Mouse (Mus musculus) MEL (cell line): ENCODE data around the gene Olfm2. TPM values are rescaled to one million over a fixed set of nuclear protein-coding genes. Genes with fewer than 3 reads are reported as not detected.

Source experiments
- DNase-seq: peaks from one replicate; pipeline ENCODE4 v3.0.0; 2011; ENCODE audit warnings: low read depth, low spot score
- H3K27ac ChIP-seq: 2 replicates; pipeline ENCODE4 v1.5.1; 2012; ENCODE audit warnings: low read depth, mild to moderate bottlenecking, control low read depth, low read length, moderate library complexity; ENCODE audit not compliant: control insufficient read depth
- H3K27me3 ChIP-seq, 2 experiments: fragments of 150-350 bp in 1 of 2; sonication (generic) in 1 of 2; 2 replicates each; pipeline ENCODE4 v1.6.1; 2012; ENCODE audit warnings: low read length in 2 of 2, mild to moderate bottlenecking in 2 of 2, improper control_type of control experiment in 1 of 2, moderate library complexity in 1 of 2; ENCODE audit not compliant: insufficient read depth in 2 of 2, control insufficient read depth in 1 of 2
- H3K36me3 ChIP-seq, 2 experiments: 2 replicates each; pipeline ENCODE4 v1.6.1; 2012 to 2014; ENCODE audit warnings: low read length in 2 of 2, improper control_type of control experiment in 1 of 2, inconsistent platforms in 1 of 2, mild to moderate bottlenecking in 1 of 2; ENCODE audit not compliant: insufficient read depth in 2 of 2, control insufficient read depth in 1 of 2
- H3K4me1 ChIP-seq, 2 experiments: fragments of 150-350 bp in 1 of 2; sonication (generic) in 1 of 2; 2 replicates each; pipeline ENCODE4 v1.6.1; 2012; ENCODE audit warnings: low read length in 2 of 2, improper control_type of control experiment in 1 of 2, mild to moderate bottlenecking in 1 of 2; ENCODE audit not compliant: insufficient read depth in 2 of 2, control insufficient read depth in 1 of 2
- H3K4me3 ChIP-seq, 2 experiments: fragments of 150-350 bp in 1 of 2; sonication (generic) in 1 of 2; 2 replicates each; pipeline ENCODE4 v1.5.1; 2012; ENCODE audit warnings: low read depth in 2 of 2, low read length in 2 of 2, mild to moderate bottlenecking in 2 of 2, moderate library complexity in 2 of 2, control low read depth in 1 of 2, improper control_type of control experiment in 1 of 2; ENCODE audit not compliant: control insufficient read depth in 1 of 2, insufficient read depth in 1 of 2
- H3K79me2 ChIP-seq: 2 replicates; pipeline ENCODE4 v1.6.1; 2012; ENCODE audit warnings: mild to moderate bottlenecking, low read length, moderate library complexity; ENCODE audit not compliant: control insufficient read depth, poor library complexity, insufficient read depth
- H3K9ac ChIP-seq: 2 replicates; pipeline ENCODE4 v1.6.1; 2012; ENCODE audit warnings: low read depth, mild to moderate bottlenecking, control low read depth, low read length, moderate library complexity; ENCODE audit not compliant: control insufficient read depth, poor library complexity, severe bottlenecking
- H3K9me3 ChIP-seq: fragments of 150-350 bp; sonication (generic); replicated peaks from 2 replicates; pipeline ENCODE4 v1.6.1; 2012; ENCODE audit warnings: mild to moderate bottlenecking, low read length, improper control_type of control experiment, moderate library complexity; ENCODE audit not compliant: insufficient read depth
- BHLHE40 ChIP-seq: IDR thresholded peaks from 2 replicates; pipeline ENCODE4 v1.6.1; 2012; ENCODE audit warnings: low read depth, mild to moderate bottlenecking, inconsistent platforms, low read length, improper control_type of control experiment, borderline replicate concordance
- CHD2 ChIP-seq: IDR thresholded peaks from 2 replicates; pipeline ENCODE4 v1.6.1; 2011; ENCODE audit warnings: low read length, improper control_type of control experiment
- CTCF ChIP-seq, 3 experiments: IDR thresholded peaks in 2 of 3; conservative IDR thresholded peaks in 1 of 3; 2 replicates each; pipeline ENCODE4 v1.5.1; 2011 to 2012; ENCODE audit warnings: low read length in 3 of 3, low read depth in 2 of 3, mild to moderate bottlenecking in 2 of 3, improper control_type of control experiment in 1 of 3, inconsistent platforms in 1 of 3, mixed read lengths in 1 of 3, moderate library complexity in 1 of 3; ENCODE audit not compliant: control insufficient read depth in 1 of 3, insufficient read depth in 1 of 3, poor library complexity in 1 of 3, severe bottlenecking in 1 of 3
- E2F4 ChIP-seq: IDR thresholded peaks from 2 replicates; pipeline ENCODE4 v1.6.1; 2011; ENCODE audit warnings: low read depth, low read length, improper control_type of control experiment, borderline replicate concordance
- ELF1 ChIP-seq: IDR thresholded peaks from 2 replicates; pipeline ENCODE4 v1.6.1; 2014; ENCODE audit warnings: low read depth, mild to moderate bottlenecking, inconsistent platforms, low read length, improper control_type of control experiment, moderate library complexity
- EP300 ChIP-seq, 2 experiments: IDR thresholded peaks; 2 replicates each; pipeline ENCODE4 v1.6.1; 2011; ENCODE audit warnings: improper control_type of control experiment in 2 of 2, low read length in 2 of 2, low read depth in 1 of 2, mild to moderate bottlenecking in 1 of 2
- ETS1 ChIP-seq: IDR thresholded peaks from 2 replicates; pipeline ENCODE4 v1.6.1; 2012; ENCODE audit warnings: low read depth, mild to moderate bottlenecking, inconsistent platforms, low read length, improper control_type of control experiment, moderate library complexity
- GABPA ChIP-seq: IDR thresholded peaks from 2 replicates; pipeline ENCODE4 v1.6.1; 2012; ENCODE audit warnings: low read depth, mild to moderate bottlenecking, inconsistent platforms, low read length, improper control_type of control experiment, moderate library complexity
- GATA1 ChIP-seq: IDR thresholded peaks from 2 replicates; pipeline ENCODE4 v1.6.1; 2011; ENCODE audit warnings: low read depth, low read length, improper control_type of control experiment
- HCFC1 ChIP-seq: IDR thresholded peaks from 2 replicates; pipeline ENCODE4 v1.6.1; 2012; ENCODE audit warnings: low read depth, mild to moderate bottlenecking, inconsistent platforms, low read length, improper control_type of control experiment, moderate library complexity
- JUND ChIP-seq: IDR thresholded peaks from 2 replicates; pipeline ENCODE4 v1.6.1; 2011; ENCODE audit warnings: low read depth, mild to moderate bottlenecking, improper control_type of control experiment, low read length
- MAFK ChIP-seq: IDR thresholded peaks from 2 replicates; pipeline ENCODE4 v1.6.1; 2011; ENCODE audit warnings: low read depth, mild to moderate bottlenecking, low read length, improper control_type of control experiment, borderline replicate concordance
- MAX ChIP-seq: IDR thresholded peaks from 2 replicates; pipeline ENCODE4 v1.6.1; 2011; ENCODE audit warnings: low read length, improper control_type of control experiment
- MAZ ChIP-seq: IDR thresholded peaks from 2 replicates; pipeline ENCODE4 v1.6.1; 2012; ENCODE audit warnings: low read depth, mild to moderate bottlenecking, inconsistent platforms, low read length, improper control_type of control experiment
- MEF2A ChIP-seq: IDR thresholded peaks from 2 replicates; pipeline ENCODE4 v1.6.1; 2014; ENCODE audit warnings: low read depth, mild to moderate bottlenecking, inconsistent platforms, low read length, improper control_type of control experiment; ENCODE audit not compliant: poor library complexity, insufficient replicate concordance, severe bottlenecking; ENCODE audit errors: extremely low read depth
- MXI1 ChIP-seq: IDR thresholded peaks from 2 replicates; pipeline ENCODE4 v1.6.1; 2011; ENCODE audit warnings: mild to moderate bottlenecking, low read depth, low read length, improper control_type of control experiment
- MYB ChIP-seq: IDR thresholded peaks from 2 replicates; pipeline ENCODE4 v1.6.1; 2011; ENCODE audit warnings: mild to moderate bottlenecking, low read depth, low read length, improper control_type of control experiment
- MYC ChIP-seq: IDR thresholded peaks from 2 replicates; pipeline ENCODE4 v1.6.1; 2011; ENCODE audit warnings: low read depth, mild to moderate bottlenecking, low read length, improper control_type of control experiment, moderate library complexity
- NELFE ChIP-seq: IDR thresholded peaks from 2 replicates; pipeline ENCODE4 v1.6.1; 2011; ENCODE audit warnings: low read depth, low read length, improper control_type of control experiment
- NRF1 ChIP-seq: IDR thresholded peaks from 2 replicates; pipeline ENCODE4 v1.6.1; 2014; ENCODE audit warnings: low read depth, mild to moderate bottlenecking, inconsistent platforms, low read length, improper control_type of control experiment, moderate library complexity; ENCODE audit not compliant: poor library complexity, insufficient read depth, severe bottlenecking
- POLR2A ChIP-seq, 2 experiments: IDR thresholded peaks; 2 replicates each; pipeline ENCODE4 v1.6.1; 2011 to 2012; ENCODE audit warnings: low read length in 2 of 2, mild to moderate bottlenecking in 2 of 2, control low read depth in 1 of 2, improper control_type of control experiment in 1 of 2, low read depth in 1 of 2, moderate library complexity in 1 of 2; ENCODE audit not compliant: control insufficient read depth in 1 of 2, insufficient read depth in 1 of 2, poor library complexity in 1 of 2
- RCOR1 ChIP-seq: IDR thresholded peaks from 2 replicates; pipeline ENCODE4 v1.6.1; 2012; ENCODE audit warnings: low read depth, mild to moderate bottlenecking, inconsistent platforms, low read length, improper control_type of control experiment
- SIN3A ChIP-seq: IDR thresholded peaks from 2 replicates; pipeline ENCODE4 v1.6.1; 2012; ENCODE audit warnings: low read length, improper control_type of control experiment, inconsistent platforms
- SMC3 ChIP-seq: IDR thresholded peaks from 2 replicates; pipeline ENCODE4 v1.6.1; 2011; ENCODE audit warnings: low read depth, low read length, improper control_type of control experiment
- TAL1 ChIP-seq: IDR thresholded peaks from 2 replicates; pipeline ENCODE4 v1.6.1; 2012; ENCODE audit warnings: mild to moderate bottlenecking, inconsistent platforms, low read length, moderate library complexity, mixed read lengths
- TBP ChIP-seq: IDR thresholded peaks from 2 replicates; pipeline ENCODE4 v1.8.0; 2011; ENCODE audit warnings: low read depth, low read length, improper control_type of control experiment
- TCF12 ChIP-seq: IDR thresholded peaks from 2 replicates; pipeline ENCODE4 v1.6.1; 2014; ENCODE audit warnings: low read depth, mild to moderate bottlenecking, inconsistent platforms, low read length, improper control_type of control experiment, moderate library complexity
- UBTF ChIP-seq: IDR thresholded peaks from 2 replicates; pipeline ENCODE4 v1.6.1; 2012; ENCODE audit warnings: low read depth, mild to moderate bottlenecking, inconsistent platforms, low read length, improper control_type of control experiment, moderate library complexity, borderline replicate concordance; ENCODE audit not compliant: insufficient read depth
- USF1 ChIP-seq: IDR thresholded peaks from 2 replicates; pipeline ENCODE4 v1.6.1; 2014; ENCODE audit warnings: low read depth, mild to moderate bottlenecking, inconsistent platforms, low read length, improper control_type of control experiment, moderate library complexity
- USF2 ChIP-seq, 2 experiments: IDR thresholded peaks; 2 replicates each; pipeline ENCODE4 v1.6.1; 2011 to 2012; ENCODE audit warnings: improper control_type of control experiment in 2 of 2, low read length in 2 of 2, borderline replicate concordance in 1 of 2, inconsistent platforms in 1 of 2, low read depth in 1 of 2, mild to moderate bottlenecking in 1 of 2; ENCODE audit not compliant: insufficient read depth in 1 of 2
- ZKSCAN1 ChIP-seq: IDR thresholded peaks from 2 replicates; pipeline ENCODE4 v1.6.1; 2012; ENCODE audit warnings: low read depth, mild to moderate bottlenecking, inconsistent platforms, low read length, improper control_type of control experiment, moderate library complexity
- ZMIZ1 ChIP-seq: IDR thresholded peaks from 2 replicates; pipeline ENCODE4 v1.6.1; 2012; ENCODE audit warnings: low read depth, mild to moderate bottlenecking, inconsistent platforms, low read length, improper control_type of control experiment, moderate library complexity
- ZNF384 ChIP-seq: IDR thresholded peaks from 2 replicates; pipeline ENCODE4 v1.6.1; 2012; ENCODE audit warnings: low read depth, mild to moderate bottlenecking, inconsistent platforms, low read length, improper control_type of control experiment
- polyA plus RNA-seq, 2 experiments: library from polyadenylated mRNA; stranded (reverse) in 1 of 2; unstranded in 1 of 2; fragments of >175 nt in 1 of 2; fragments of >200 nt in 1 of 2; gene quantifications; 2 replicates each; pipeline versions ENCODE4 v1.2.1 to v1.2.4; 2012; ENCODE audit warnings: low replicate concordance in 2 of 2, low read depth in 1 of 2; ENCODE audit not compliant: insufficient read length in 2 of 2, insufficient read depth in 1 of 2, missing spikeins in 1 of 2
- total RNA-seq: library from RNA; depleted of rRNA; stranded (reverse); fragments of 300-350 nt; gene quantifications from 2 replicates; pipeline ENCODE4 v1.2.3, GENCODE M21; 2012

The Olfm2 gene
- total and polyA plus RNA-seq, 3 experiments, result 0.54 to 1.9 TPM; not detected in 1

- Histone ChIP-seq H3K4me3 (no peak overlapping the region), H3K4me1 (peaks cover 0 to 9% of the 10 kb centered on the region in 2 experiments; a peak in 1 of 4 replicates), H3K9ac (no peak overlapping the region), H3K27me3 (peaks cover 6 to 11% of the 10 kb centered on the region in 2 experiments), H3K27ac (no peak overlapping the region), H3K79me2 (no peaks in the 10 kb centered on the region), H3K9me3 (no peaks in the 10 kb centered on the region), H3K36me3 (peaks cover 0 to 4% of the 10 kb centered on the region in 2 experiments; a peak in 2 of 4 replicates)
- no peak for TF ChIP-seq CHD2
- TF ChIP-seq HCFC1, result no peak
- no peak; the same call in 1 of the 2 replicates for TF ChIP-seq ETS1
- no peak for TF ChIP-seq ELF1
- TF ChIP-seq MYB, result no peak
- no peak for TF ChIP-seq EP300 (IDR thresholded peaks at IDR 0.05; ENCODE audit: low read depth in 1 of 2, low read length in 2 of 2)
- no peak for TF ChIP-seq TAL1
- TF ChIP-seq MXI1, result no peak
- TF ChIP-seq TCF12, result no peak
- no peak for TF ChIP-seq NELFE
- no peak for TF ChIP-seq NRF1
- no peak for TF ChIP-seq MAZ
- TF ChIP-seq ZMIZ1, result no peak
- TF ChIP-seq JUND, result peak; percentile 17; the same call in 1 of the 2 replicates
- no peak for TF ChIP-seq ZNF384
- TF ChIP-seq RCOR1, result no peak
- TF ChIP-seq ZKSCAN1, result no peak
- no peak for TF ChIP-seq USF2 (IDR thresholded peaks at IDR 0.05; ENCODE audit: borderline replicate concordance in 1 of 2, insufficient read depth in 1 of 2, low read depth in 1 of 2, low read length in 2 of 2)
- TF ChIP-seq SIN3A, result no peak
- no peak for TF ChIP-seq MEF2A
- TF ChIP-seq MYC, result peak; percentile 32; the same call in 1 of the 2 replicates
- TF ChIP-seq POLR2A (IDR thresholded peaks at IDR 0.05; ENCODE audit: control insufficient read depth in 1 of 2, insufficient read depth in 1 of 2, low read depth in 1 of 2, low read length in 2 of 2, poor library complexity in 1 of 2), result no peak
- no peak for TF ChIP-seq E2F4
- TF ChIP-seq MAFK, result peak; percentile 96
- TF ChIP-seq TBP, result no peak
- peak in 2 of 3 experiments; percentile 28 to 48; a peak in 3 of 6 replicates for TF ChIP-seq CTCF (IDR thresholded peaks at IDR 0.05 in 2 of 3, conservative IDR thresholded peaks at IDR 0.05 in 1 of 3; ENCODE audit: control insufficient read depth in 1 of 3, insufficient read depth in 1 of 3, low read depth in 2 of 3, low read length in 3 of 3, poor library complexity in 1 of 3, severe bottlenecking in 1 of 3)
- TF ChIP-seq USF1, result no peak
- no peak for TF ChIP-seq GATA1
- peak; percentile 70; the same call in 1 of the 2 replicates for TF ChIP-seq GABPA
- TF ChIP-seq UBTF, result no peak
- TF ChIP-seq SMC3, result no peak
- no peak for TF ChIP-seq BHLHE40
- 0 out of 2 replicates have a peak, but pooled peaks have one; percentile 13 for TF ChIP-seq MAX
- DNase-seq, result peak; percentile 82
Measured at GRCm38 (mm10) chr9:20737227-20737626, 8.9 kb downstream of the Olfm2 start.
